Mouse (Mus musculus): ENCODE measurements at regions not wholly inside any gene's neighbourhood (a gene's known extent, or its start where the extent isn't known, plus 50 kb on each side); places are given as distances from the start of the nearest gene placed in this dataset.

GRCm38 (mm10) chr13:110667276-110667956, 272.6 kb downstream of the Plk2 start:
- Histone ChIP-seq H3K27ac (ENCODE audit: insufficient read depth, low read depth, low read length) (no peak overlapping the region), H3K36me3 (ENCODE audit: control insufficient read depth, insufficient read depth, low read length) (no peaks in the 10 kb centered on the region), H3K4me3 (ENCODE audit: insufficient read depth, low read depth, low read length) (no peak overlapping the region), H3K4me1 (ENCODE audit: control insufficient read depth, insufficient read depth, low read length) (no peaks in the 10 kb centered on the region), H3K27me3 (replicated peaks; ENCODE audit: control insufficient read depth, insufficient read depth, low read length) (no peaks in the 10 kb centered on the region)
- WGBS: 55% methylated on average over 7 of the region's 7 CpGs
- TF ChIP-seq POLR2A (IDR thresholded peaks at IDR 0.05; ENCODE audit: low read depth, low read length) (no peak), CTCF (conservative IDR thresholded peaks at IDR 0.05; ENCODE audit: insufficient read depth, insufficient read length, low read depth, low read length) (no peak)
- DNase-seq: no peak

GRCm38 (mm10) chr13:110673536-110673935, 278.7 kb downstream of the Plk2 start:
- Histone ChIP-seq H3K4me1 (ENCODE audit: control insufficient read depth, insufficient read depth, low read length) (no peaks in the 10 kb centered on the region), H3K36me3 (ENCODE audit: control insufficient read depth, insufficient read depth, low read length) (no peaks in the 10 kb centered on the region), H3K27ac (ENCODE audit: insufficient read depth, low read depth, low read length) (no peak overlapping the region), H3K27me3 (replicated peaks; ENCODE audit: control insufficient read depth, insufficient read depth, low read length) (no peaks in the 10 kb centered on the region), H3K4me3 (ENCODE audit: insufficient read depth, low read depth, low read length) (no peak overlapping the region)
- TF ChIP-seq CTCF (conservative IDR thresholded peaks at IDR 0.05; ENCODE audit: insufficient read depth, insufficient read length, low read depth, low read length) (no peak), POLR2A (IDR thresholded peaks at IDR 0.05; ENCODE audit: low read depth, low read length) (no peak)
- 86% methylated on average over 2 of the region's 2 CpGs for WGBS
- DNase-seq: no peak

- H3K36me3 ChIP-seq (ENCODE audit: control insufficient read depth, insufficient read depth, low read length): no peaks in the 10 kb centered on the region
- DNase-seq: peak; percentile 51
- WGBS: 61% methylated on average over 11 of the region's 11 CpGs
- H3K4me3 ChIP-seq (ENCODE audit: insufficient read depth, low read depth, low read length): no peak overlapping the region
- no peak for TF ChIP-seq POLR2A (IDR thresholded peaks at IDR 0.05; ENCODE audit: low read depth, low read length)
- H3K4me1 ChIP-seq (ENCODE audit: control insufficient read depth, insufficient read depth, low read length): no peaks in the 10 kb centered on the region
- peak overlapping the region; percentile 55; the same call in 1 of the 2 replicates for H3K27ac ChIP-seq (ENCODE audit: insufficient read depth, low read depth, low read length)
- H3K27me3 ChIP-seq (replicated peaks; ENCODE audit: control insufficient read depth, insufficient read depth, low read length): no peaks in the 10 kb centered on the region
Measured at GRCm38 (mm10) chr13:110683259-110684041, 288.6 kb downstream of the Plk2 start.

GRCm38 (mm10) chr13:110688796-110689195, 293.9 kb downstream of the Plk2 start:
- Histone ChIP-seq H3K27me3 (replicated peaks; ENCODE audit: control insufficient read depth, insufficient read depth, low read length) (no peaks in the 10 kb centered on the region), H3K27ac (ENCODE audit: insufficient read depth, low read depth, low read length) (no peak overlapping the region), H3K4me1 (ENCODE audit: control insufficient read depth, insufficient read depth, low read length) (peaks cover 3% of the 10 kb centered on the region), H3K36me3 (ENCODE audit: control insufficient read depth, insufficient read depth, low read length) (no peaks in the 10 kb centered on the region), H3K4me3 (ENCODE audit: insufficient read depth, low read depth, low read length) (no peak overlapping the region)
- DNase-seq: no peak
- TF ChIP-seq POLR2A (IDR thresholded peaks at IDR 0.05; ENCODE audit: low read depth, low read length) (no peak), CTCF (conservative IDR thresholded peaks at IDR 0.05; ENCODE audit: insufficient read depth, insufficient read length, low read depth, low read length) (no peak)
- WGBS: 65% methylated on average over 3 of the region's 3 CpGs

- TF ChIP-seq CTCF (conservative IDR thresholded peaks at IDR 0.05; ENCODE audit: insufficient read depth, insufficient read length, low read depth, low read length): no peak
- no peak for TF ChIP-seq POLR2A (IDR thresholded peaks at IDR 0.05; ENCODE audit: low read depth, low read length)
- peak; percentile 79 for DNase-seq
- H3K27me3 ChIP-seq (replicated peaks; ENCODE audit: control insufficient read depth, insufficient read depth, low read length): no peaks in the 10 kb centered on the region
- peak overlapping the region; percentile 64; the same call in 1 of the 2 replicates for H3K27ac ChIP-seq (ENCODE audit: insufficient read depth, low read depth, low read length)
- 23% methylated on average over 10 of the region's 10 CpGs for WGBS
- H3K4me1 ChIP-seq (ENCODE audit: control insufficient read depth, insufficient read depth, low read length): peaks cover 3% of the 10 kb centered on the region
- H3K36me3 ChIP-seq (ENCODE audit: control insufficient read depth, insufficient read depth, low read length): no peaks in the 10 kb centered on the region
- no peak overlapping the region for H3K4me3 ChIP-seq (ENCODE audit: insufficient read depth, low read depth, low read length)
Measured at GRCm38 (mm10) chr13:110690501-110691255, 295.8 kb downstream of the Plk2 start.

- Histone ChIP-seq H3K27ac (ENCODE audit: insufficient read depth, low read depth, low read length) (no peak overlapping the region), H3K4me1 (ENCODE audit: control insufficient read depth, insufficient read depth, low read length) (peaks cover 3% of the 10 kb centered on the region), H3K27me3 (replicated peaks; ENCODE audit: control insufficient read depth, insufficient read depth, low read length) (no peaks in the 10 kb centered on the region), H3K36me3 (ENCODE audit: control insufficient read depth, insufficient read depth, low read length) (no peaks in the 10 kb centered on the region), H3K4me3 (ENCODE audit: insufficient read depth, low read depth, low read length) (no peak overlapping the region)
- whole genome bisulfite sequencing: 78% methylated on average over 5 of the region's 5 CpGs
- TF ChIP-seq POLR2A (IDR thresholded peaks at IDR 0.05; ENCODE audit: low read depth, low read length): no peak
- no peak for TF ChIP-seq CTCF (conservative IDR thresholded peaks at IDR 0.05; ENCODE audit: insufficient read depth, insufficient read length, low read depth, low read length)
- DNase-seq: no peak
Measured at GRCm38 (mm10) chr13:110692696-110693095, 297.9 kb downstream of the Plk2 start.

GRCm38 (mm10) chr13:110694876-110695275, 300.0 kb downstream of the Plk2 start:
- TF ChIP-seq POLR2A (IDR thresholded peaks at IDR 0.05; ENCODE audit: low read depth, low read length) (no peak), CTCF (conservative IDR thresholded peaks at IDR 0.05; ENCODE audit: insufficient read depth, insufficient read length, low read depth, low read length) (no peak)
- WGBS: 84% methylated on average over 6 of the region's 6 CpGs
- Histone ChIP-seq H3K27me3 (replicated peaks; ENCODE audit: control insufficient read depth, insufficient read depth, low read length) (no peaks in the 10 kb centered on the region), H3K27ac (ENCODE audit: insufficient read depth, low read depth, low read length) (no peak overlapping the region), H3K4me3 (ENCODE audit: insufficient read depth, low read depth, low read length) (no peak overlapping the region), H3K4me1 (ENCODE audit: control insufficient read depth, insufficient read depth, low read length) (peaks cover 3% of the 10 kb centered on the region), H3K36me3 (ENCODE audit: control insufficient read depth, insufficient read depth, low read length) (no peaks in the 10 kb centered on the region)
- no peak for DNase-seq

All from kidney, adult 2 months (tissue).